Mouse (Mus musculus) thymus, postnatal 0 days (tissue): ENCODE results near the gene Ptpn3. TPM values are rescaled to one million over a fixed set of nuclear protein-coding genes. Genes with fewer than 3 reads are reported as not detected.

Source experiments
- DNase-seq: peaks from one replicate; pipeline ENCODE4 v3.0.0-alpha.2; 2015; ENCODE audit warnings: low spot score
- polyA plus RNA-seq: library from polyadenylated mRNA; unstranded; fragments of >200 nt; fragmentation: Nextera tagmentation; extraction: Ambion mirVana; gene quantifications from 2 replicates; pipeline ENCODE4 v1.2.1, GENCODE M21; 2015

Gene Ptpn3
- polyA plus RNA-seq, 1 experiment from 2014 or later, result 2.4 TPM

DNA sequence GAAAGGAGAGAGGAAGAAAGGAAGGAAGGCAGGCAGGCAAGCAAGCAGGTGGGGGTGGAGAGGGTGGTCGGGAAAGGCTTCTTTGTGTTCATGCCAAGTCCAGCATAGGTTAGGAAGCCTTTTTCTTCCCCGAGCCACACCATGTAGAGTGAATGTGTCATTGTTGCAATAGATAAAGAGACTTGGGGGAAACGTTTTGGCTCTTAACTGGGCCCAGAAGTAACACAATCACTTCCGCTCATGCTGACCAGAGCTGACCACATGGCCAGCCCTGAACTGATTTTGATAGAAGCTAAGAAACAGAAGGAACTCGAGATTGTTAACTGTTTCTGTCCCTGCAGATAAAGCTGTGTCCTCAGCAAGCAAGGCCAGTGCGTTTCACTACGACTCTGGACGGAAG is 128.8 kb downstream of the Ptpn3 start:
- no peak for DNase-seq

DNA sequence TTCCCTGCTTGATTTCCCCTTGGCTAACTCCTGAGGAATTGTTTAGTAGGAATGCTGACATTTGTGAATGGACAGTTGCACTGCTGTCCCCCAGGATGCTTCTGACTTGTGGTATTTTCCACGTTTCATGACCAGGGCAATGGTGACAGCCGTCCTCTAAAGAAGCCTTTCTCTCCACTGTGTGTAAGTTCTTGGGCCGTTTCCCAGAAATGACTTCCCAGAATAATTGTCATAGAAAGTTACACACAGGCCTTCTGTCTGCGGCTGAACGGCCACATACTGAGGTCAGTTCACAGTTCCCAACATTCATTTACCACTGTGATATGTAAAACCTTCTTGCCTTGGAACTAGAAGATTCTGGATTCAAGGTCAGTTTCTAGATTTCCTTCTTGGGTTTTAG is 129.8 kb downstream of the Ptpn3 start:
- no peak for DNase-seq

DNA sequence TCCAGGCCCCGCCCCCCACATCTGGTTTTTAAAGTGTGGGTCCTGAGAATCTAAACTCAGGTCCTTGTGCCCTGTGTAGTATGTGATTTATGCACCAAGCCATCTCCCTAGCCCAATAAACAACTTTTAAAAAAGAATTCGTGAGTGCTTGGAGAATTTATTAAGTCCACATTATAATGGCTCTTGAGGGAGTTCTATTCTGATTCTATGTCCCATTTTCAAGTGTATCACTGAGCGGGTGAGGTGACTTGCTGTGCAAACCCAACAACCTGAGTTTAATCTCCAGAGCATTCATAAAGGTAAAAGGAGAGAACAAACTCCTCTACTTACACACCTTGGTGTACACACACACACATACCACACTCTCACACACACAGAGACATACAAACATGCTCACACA is 133.0 kb downstream of the Ptpn3 start:
- DNase-seq, result no peak

DNA sequence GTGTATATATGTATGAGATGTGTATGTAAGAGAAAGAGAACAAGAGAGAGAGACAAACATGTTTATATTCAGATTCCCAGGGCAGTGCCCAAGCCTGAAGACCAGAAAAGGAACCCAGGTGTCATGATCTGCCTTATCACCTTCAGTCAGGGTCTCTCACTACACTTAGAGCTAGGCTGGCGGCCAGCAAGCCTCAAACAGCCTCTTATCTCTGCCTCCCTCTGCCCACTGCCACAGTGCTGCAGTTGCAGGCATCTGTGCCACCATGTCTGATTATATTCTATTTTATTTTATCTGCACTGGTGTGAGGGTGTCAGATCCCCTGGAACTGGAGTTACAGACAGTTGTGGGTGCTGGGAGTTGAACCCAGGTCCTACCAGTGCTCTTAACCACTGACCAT is 133.4 kb downstream of the Ptpn3 start:
- DNase-seq, result no peak

DNA sequence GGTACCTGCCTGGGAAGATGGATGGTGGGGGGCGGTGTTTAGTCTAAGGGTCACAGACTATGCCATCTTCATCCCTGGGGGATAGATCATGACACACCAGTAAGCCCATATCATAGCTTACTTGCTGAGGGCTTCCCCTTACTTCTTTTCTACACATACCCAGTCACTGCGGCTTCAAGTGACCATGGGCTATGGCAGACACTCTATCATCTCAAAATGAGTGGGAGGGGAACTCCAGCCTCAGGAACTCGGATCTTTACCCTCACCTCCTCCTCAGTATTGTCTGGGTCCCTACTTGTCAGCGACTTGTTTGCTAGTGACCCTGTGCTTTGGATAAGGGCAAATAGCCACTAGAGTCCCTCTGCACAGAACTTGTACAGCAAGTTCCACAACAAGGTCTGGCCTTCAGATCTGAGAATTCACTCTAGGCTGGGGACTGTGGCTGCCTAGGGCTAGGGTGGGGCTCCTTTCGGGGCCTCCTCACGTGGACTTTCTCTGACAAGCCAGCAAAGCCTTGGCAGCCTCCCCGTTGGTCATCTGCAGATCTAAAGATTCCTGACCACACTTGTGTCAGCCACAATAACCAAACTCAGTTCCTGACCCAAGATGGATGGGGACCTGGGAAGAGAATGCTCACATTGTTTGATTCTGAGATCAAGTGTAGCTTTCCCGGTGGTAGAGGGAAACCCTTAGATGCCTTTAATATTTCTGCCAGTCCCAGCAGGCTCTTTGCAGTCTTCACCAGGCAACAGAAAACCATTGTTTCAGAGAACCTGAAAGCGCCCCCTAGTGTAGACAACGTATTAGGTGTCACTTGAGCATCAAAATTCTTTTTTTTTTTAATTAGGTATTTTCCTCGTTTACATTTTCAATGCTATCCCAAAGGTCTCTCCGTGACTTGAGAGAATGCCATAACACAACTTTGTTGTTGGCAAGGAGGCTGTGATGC is 134.4 kb downstream of the Ptpn3 start:
- no peak for DNase-seq

DNA sequence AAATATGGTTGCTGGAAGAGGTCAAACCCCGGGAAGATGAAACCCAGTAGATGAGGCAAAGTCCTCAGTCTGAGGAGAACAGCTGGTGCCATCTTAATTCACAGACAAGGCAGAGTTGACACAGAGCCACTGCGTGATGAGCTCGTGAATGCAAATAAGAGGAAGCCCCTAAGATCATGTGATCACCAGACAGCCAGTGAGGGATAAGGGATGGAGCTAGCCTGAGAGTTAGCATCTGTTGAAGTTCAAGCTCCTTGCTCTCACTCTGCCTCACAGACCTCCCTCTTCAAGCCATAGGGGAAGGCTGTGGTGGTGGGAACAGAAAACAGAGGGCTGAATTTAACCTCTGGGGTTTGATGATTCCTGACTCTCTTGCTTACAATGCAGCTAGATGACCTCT is 136.0 kb downstream of the Ptpn3 start:
- no peak for DNase-seq

DNA sequence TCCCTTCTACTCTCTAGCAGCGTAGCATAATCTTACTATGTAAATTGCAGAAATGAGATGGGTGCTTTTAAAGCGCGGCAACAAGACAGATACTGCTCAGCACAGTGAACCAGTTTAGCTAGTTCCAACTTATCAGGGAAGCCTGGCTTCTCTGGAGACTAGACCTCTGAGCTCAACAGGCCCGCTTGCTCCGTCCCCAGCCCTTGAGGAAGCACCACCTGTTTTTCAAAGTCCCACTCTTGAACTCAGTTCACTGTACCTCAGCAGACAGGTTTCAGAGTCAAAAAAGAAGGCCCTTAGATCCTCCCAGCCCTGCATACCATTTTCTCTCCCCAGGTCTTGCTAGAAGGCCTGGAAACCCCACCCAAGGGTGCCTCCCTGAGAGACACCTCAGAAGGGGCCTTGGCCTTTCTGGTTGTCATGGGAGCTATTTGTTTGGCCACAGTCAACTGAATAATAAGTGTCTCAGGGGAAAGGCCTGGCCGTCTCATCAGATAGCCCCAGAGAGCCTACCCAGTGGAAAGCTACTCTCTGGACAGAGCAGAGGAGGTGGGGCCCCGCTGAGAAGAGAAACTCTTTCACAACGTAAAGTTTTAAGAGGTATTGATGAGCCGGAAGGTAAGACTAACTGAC is 136.9 kb downstream of the Ptpn3 start:
- no peak for DNase-seq

DNA sequence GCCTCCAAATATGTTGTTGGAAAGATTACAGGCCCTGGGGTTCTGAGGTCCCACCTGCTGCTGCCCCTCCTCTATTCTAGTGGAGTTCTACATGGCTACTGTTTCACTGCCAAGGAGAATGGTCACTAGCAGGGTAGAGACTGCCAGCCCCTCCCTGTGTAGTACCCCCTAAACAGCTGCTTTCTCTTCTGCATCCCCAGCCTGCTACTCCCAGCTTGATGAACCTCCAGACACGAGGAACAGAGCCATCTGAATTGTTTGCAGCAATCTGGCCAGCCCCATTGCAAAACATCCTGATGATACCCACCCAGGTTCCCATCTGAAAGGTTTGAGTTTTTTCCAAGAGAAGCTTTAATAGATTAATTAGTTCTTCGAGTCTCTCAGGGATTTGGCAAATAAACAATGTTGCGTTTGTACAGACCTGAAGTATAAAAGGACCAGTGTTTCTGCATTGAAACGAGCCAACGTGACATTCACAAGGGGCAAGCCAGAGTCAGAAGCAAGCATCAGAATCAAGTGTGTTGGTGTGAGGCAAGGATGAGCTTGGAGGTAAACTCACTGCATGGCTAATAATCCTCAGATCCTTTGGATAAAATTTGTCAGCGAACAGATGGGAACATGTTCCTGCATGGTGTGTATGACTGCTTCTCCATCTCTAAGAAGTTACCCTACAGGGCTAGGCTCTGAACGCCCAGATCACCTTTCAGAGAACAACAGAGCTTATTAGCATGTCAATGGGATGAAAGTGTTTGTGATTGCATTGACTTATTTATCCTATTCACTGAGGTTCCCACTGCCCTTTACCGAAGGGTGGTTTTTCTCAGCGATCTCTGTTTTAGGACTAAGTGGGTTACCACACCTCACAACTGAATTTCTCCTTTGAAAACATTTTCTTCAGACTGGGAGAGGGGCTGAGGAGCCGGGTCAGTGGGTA is 138.6 kb downstream of the Ptpn3 start:
- no peak for DNase-seq

DNA sequence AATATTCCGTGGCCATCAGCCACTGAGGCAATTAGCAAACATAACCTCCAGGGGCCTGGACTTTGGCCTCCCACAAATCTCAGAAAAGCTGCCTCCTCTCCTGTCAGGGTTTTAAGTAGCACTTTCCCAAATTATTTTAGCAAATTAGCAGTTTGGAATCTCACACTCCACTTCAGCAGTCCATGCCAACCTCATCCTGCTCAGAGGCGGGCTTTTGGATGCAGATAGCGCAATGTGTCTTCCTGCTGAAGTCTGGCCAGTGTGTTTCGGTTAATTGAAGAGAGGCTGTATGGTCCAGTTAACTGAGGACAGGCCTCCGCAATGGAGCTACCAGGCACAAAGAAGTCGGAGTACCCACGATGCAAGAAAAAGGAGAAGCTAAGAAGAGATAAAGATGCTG is 141.1 kb downstream of the Ptpn3 start:
- DNase-seq, result no peak

DNA sequence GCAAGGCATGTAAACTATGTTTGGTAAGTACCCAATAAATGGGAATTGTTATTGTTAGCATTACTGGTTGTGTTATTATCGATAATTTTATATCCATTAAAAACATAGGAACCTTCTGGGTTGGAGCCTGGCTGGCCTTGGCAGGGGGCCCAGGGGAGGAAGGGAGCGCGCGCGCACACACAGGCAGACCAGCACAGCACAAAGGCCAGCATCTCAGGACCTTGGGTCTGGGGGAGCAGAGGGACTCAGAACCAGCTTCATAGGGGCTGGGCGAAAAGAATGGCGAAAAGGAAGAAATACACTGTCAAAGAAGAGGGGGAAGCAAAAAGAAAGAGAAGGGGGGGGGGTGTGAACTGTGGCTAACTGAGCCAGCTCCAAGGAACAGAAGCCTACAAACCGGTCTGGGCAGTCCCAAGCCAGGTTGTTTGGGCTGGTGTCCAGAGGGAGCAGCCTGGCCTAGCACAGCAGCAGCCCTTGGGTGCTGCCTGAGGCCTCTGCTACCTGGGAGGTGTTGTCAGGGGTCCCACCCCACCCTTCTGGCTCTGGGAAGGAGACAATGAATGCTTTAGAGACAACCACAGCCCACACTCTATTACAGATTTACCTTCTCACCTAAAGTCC is 145.0 kb downstream of the Ptpn3 start:
- DNase-seq, result no peak

DNA sequence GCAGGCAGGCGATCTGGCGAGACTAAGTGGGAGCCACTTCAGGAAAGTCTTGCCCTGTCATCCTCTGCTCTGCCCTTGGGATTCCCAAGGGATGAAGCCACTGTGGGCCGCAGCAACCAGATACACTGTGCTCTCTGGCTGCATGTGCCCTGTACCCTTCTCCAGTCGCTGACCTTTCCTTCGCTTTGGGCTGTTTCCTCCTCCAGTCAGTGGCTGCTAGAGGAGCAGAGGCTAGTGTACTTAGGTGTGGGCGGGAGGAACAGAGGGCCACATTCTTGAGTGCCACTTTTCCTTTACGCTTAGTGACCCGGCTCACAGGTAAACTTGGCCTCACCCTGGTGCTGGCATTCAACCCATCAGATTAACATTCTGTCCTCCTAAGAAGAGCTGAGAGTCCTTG is 147.8 kb downstream of the Ptpn3 start:
- no peak for DNase-seq

DNA sequence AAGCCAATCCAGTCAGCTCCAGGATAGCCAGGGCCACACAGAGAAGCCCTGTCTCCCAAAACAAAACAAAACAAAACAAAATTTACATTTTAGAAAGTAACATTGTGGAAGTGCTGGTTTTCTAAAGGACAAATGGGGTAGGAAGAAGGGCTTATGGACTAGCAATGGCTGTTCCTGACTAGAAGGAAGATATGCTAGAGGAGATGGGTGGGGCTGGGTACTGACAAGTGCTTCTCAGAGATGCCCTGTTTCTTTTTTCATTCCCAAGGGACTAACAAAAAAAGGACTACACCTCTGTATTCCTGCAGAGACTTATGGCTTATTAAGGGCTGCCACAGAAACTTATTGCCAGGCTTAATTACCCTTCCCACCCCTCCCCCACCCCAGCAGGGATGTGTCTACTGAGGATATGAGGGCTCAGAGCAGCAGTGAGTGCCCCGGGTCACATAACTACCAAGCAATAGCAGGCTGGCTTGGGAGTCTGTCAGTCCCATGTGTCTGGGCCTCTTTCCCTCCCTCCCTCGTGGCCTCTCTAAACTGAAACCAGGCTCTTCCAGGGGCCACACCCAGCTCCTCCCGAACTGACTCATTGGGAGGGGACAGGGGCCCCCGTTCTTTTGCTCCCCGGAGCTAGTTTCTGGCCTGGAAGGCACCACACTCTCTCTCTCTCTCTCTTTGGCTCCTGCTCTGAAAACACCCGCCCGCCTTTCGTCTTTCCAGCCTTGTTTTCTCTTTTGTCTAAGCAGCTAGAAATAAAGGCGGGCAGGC is 148.4 kb downstream of the Ptpn3 start:
- no peak for DNase-seq

DNA sequence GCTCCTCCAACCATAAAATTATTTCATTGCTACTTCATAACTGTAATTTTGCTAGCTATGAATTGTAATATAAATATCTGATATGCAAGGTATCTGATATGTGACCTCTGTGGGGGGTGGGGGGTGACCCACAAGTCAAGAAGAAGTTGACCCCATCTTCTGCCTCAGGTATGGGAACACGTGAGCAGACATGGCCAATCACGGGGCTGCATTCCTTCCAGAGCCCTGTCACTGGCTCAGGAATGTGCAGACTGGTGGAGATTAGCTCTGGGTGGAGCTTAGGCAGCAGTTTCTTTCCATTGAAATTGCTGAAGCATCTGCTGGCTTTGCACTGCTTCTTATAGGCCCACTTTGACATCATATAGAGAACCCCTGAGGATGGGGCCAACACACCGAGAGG is 153.5 kb downstream of the Ptpn3 start:
- DNase-seq, result no peak

DNA sequence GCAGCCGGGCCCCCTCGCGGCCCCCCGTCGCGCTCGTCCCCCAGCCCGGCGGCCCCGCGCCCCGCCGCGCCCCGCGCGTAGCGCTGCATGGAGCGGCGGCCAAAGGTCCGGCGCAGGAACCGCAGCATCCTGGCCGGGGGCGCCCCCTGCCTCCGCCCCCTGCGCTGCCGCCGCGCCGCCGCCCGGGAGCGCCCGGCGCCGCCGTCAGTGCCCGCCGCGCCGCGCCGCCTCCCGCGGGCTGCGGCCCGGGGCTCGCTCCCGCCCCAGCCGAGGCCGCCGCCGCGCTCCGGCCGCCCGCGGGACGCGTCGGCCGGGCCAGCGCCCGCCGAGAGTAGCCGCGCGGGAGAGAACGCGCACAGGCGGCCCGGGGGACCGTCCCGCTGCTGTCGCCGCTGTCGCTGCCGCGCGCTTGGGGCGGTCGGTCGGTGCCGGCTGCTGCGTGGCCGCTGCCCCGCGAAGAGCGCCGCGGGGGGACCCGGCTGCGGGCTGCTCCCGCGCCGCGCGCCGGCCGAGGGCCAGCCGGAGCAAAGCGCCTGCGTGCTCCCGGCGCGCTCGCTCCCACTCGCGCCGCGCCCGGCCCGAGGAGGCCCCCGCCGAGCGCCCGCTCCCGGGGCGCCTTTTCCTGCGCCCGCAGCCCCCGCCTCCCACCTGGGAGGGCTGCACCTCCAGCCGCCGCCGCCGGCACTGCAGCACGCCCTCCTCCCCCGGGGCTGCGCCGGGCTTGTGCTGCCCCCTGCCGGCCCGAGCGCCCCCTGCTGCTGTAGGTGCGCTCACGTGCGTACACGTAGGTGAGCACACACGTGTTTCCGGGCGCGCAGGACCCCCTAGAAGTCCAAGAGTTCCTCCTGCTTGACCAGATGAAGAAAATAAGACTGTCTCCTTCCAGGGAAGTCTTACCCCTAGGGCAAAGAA is 158.4 kb downstream of the Ptpn3 start, which contains the start of gene Epb41l4b:
Gene Epb41l4b (minus strand): TSS at position 412 of the 912 bp plus-strand sequence.
- peak; percentile 86 for DNase-seq

DNA sequence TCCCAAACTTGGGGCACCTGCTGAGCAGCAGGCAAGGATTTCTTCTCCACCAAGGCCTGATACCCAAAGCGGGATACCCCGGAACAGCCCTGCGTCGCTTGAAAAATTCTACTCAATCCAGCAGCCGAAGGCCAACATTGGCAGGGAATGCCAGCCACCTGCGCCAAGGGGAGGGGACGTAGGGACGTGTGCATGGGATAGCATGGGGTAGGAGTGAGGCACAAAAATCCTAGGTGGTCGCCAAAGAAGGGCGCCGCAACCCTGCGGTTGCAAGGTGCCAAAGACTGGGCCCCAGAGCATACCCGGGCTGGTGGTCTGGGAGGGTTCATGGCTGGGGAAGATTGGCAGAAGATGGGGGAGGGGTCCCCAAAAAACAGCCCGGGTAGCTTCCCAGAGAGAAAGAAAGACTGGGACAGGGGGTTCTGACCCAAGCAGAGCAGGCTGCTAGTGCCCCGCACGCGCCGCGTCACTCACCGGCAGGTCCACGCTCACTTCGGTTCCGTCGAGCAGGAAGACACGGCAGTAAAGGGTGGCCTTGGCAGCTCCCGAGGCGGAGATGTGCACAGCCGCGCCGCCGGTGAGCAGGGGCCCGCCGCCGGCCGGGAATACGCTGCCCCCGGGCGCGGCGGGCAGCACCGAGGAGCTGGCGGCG is 159.1 kb downstream of the Ptpn3 start:
- peak; percentile 11 for DNase-seq

DNA sequence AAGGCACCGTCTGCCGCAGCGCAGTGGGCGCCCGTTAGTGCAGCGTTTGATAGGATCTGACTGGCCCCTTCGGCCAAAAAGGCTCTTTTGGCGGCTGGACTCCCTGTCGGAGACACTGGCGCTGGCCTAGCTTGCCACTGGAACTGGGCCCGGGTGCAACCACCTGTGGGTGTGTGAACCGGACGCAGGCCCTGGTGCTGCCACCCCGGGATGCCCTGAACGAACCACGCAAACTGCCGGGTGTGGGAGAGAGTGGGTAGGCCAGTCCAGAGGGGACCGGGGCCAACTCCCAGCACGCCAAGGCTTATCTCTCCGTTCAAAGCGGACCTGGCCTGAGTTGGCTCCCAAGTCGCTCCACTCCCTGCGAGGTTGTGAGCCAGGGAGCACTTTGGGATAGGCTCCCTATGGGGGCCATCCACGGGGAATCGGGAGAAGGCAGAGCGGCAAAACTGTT is 159.7 kb downstream of the Ptpn3 start:
- DNase-seq, result no peak

DNA sequence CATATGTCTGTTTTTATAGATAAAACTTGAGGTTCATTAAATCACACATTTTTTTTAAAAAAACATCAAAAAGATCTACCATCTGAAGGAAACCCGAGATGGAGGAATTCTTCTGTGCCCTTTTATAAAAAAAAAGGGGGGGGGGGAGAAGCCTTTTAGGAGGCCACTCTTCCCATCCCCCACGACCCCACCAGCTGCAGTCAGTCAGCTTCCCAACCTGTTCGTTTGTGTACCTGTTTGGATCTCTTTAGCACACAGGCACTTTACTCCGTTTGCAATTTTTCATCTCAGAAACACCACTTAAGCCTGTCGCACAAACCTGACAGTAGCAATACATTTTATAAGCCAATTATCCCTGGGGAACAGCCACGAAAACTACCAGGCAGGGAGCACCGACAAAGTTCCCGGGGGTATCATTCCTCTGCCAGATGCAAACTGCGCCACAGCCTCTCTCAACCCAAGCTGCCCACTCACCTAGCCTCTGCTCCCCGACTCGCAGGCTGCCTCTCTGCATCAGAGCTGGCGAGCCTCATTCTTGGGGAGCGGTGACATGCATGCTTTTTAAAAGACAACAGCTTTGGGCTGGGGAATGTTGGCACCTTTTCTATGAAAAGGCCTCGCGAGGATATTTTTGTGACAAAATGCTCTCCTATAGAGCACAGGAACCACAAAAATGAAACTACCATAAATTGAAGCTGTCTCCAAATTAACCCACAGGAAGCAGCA is 160.5 kb downstream of the Ptpn3 start:
- peak; percentile 2 for DNase-seq
